Mouse (Mus musculus) liver, embryonic 14 days (tissue): Measurements from ENCODE around the gene Arap1. TPM values are rescaled to one million over a fixed set of nuclear protein-coding genes. Genes with fewer than 3 reads are reported as not detected.

Experiments used
- polyA plus RNA-seq: library from polyadenylated mRNA; depleted of rRNA; stranded (reverse); fragments of >200 nt; gene quantifications from 2 replicates; pipeline ENCODE4 v1.2.3, GENCODE M21; 2012; rRNA removed

Arap1 gene
- polyA plus RNA-seq = 12.3 and 15.2 TPM in 2 replicates

DNA sequence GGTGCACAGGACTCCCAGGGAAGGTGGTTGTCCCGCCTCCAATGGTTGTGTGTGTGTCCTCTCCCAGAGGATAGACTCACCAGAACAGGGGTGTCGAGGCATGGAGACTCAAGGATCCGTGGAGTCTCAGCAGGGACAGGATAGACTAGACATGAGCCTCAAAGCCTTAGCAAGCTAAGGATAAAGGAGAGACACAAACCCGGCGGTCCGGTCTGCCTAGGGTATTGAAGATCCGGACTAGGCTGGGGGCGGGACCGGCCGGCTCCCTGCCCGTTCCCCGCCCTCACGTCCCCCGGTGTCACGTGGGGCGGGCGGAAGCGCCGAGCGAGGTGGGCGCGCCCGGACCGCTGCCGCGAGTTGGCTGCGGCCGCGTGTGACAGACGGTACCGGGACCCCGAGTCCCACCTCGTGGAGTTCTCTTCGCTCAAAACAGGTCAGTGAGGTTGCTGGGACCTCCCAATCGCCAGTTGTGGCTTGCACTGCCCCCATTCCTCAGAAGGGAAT is at the start of gene Arap1:
Gene Arap1 (plus strand): TSS at position 301 of the 504 bp plus-strand sequence.

GRCm38 (mm10) chr7:101301881-101302456 is 45.9 kb upstream of the Arap1 start, which contains the start of gene Atg16l2:
Gene Atg16l2 (minus strand): TSS chr7:101302251.

GRCm38 (mm10) chr7:101317014-101317413 is 30.9 kb upstream of the Arap1 start, which contains the start of gene Stard10:
Gene Stard10 (plus strand): TSS chr7:101317086.

GRCm38 (mm10) chr7:101410267-101410936 is 62.5 kb downstream of the Arap1 start, which contains the start of gene Gm45837:
Gene Gm45837 (plus strand): TSS chr7:101410886.

DNA sequence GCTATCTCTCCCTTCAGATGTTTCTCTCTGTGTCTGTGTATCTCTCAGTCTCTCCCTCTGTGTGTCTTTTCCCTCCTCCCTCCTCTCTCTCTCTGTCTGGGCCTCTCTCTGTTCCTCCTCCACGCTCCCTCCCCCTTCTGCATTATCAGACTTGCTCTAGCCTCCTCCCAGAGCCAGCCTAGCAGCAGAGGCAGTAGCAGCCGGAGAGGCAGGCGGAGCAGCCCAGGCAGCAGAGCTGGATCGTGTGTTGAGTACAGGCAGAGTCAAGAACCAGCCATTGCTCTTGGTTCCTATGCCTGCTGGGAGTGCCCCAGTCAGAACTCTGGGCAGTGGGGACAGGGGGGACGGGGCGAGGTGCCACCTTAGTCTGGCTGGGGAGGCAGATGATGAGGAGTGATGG is 73.7 kb downstream of the Arap1 start, which contains the start of gene Pde2a:
Gene Pde2a (plus strand): TSS at position 163 of the 400 bp plus-strand sequence.

Other genes with a start within 250 kb of the Arap1 start
- gene Atg16l2, start 45.8 kb upstream of the Arap1 start, polyA plus RNA-seq = 3.1 and 3.4 TPM in 2 replicates
- gene Stard10, start 31.0 kb upstream of the Arap1 start, polyA plus RNA-seq = 68.6 and 72.5 TPM in 2 replicates
- gene Gm45837, start 62.8 kb downstream of the Arap1 start, polyA plus RNA-seq = not detected in 2 replicates
- 2.5 and 3.2 TPM in 2 replicates for gene Pde2a, start 73.6 kb downstream of the Arap1 start, polyA plus RNA-seq
- 0.05 and 0.08 TPM in 2 replicates for gene Art2b, start 237.5 kb downstream of the Arap1 start, polyA plus RNA-seq